Mouse (Mus musculus): ENCODE results near the gene Catspere2. TPM values are rescaled to one million over a fixed set of nuclear protein-coding genes. Genes with fewer than 3 reads are reported as not detected.

The Catspere2 gene
- polyA plus RNA-seq, 1 experiment from 2014 or later, result not detected

DNA sequence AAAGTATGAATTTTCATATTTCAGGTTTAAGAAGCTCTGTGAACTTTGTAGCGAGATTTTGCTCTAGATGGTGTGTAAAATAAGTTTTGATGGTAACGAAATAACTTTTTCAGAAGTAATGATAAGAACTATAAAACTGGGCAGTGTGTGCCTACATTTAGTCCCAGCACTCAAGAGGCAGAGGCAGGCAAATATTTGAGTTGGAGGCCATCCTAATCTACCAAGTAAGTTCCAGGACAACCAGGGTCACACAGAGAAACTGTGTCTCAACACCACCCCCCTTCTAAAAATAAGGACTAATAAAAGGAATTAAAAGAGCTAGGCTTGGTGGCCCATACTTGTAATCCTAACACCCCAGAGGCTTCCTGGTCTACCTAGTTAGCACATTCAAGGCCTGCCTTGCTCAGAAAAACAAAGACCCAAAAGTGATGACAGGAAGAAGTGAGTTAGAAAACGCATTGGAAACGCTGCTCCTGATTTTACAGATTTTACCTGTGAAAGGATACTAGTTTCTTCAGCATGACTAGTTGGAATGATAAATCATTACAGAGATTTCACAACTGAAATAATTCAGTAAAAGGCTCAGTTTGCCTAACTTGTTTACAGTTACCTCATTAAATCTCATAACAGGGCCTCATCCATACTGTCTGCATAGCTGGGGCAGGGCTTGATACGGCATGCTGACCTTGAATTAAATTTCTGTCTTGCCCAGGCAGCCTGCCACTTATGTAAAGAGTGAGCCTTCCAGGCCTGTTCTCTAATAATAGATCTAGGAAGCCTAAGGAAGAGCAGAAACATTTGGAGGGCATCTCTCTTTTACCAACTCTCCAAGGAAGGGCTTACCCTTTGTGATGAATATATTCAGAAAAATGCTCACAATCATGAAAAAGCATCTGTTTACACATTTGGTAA is 236.2 kb downstream of the Catspere2 start:
- H3K9ac ChIP-seq, result no peak overlapping the region
- DNase-seq (no peak), ATAC-seq (ENCODE audit: low read depth) (no peak)
- no peak overlapping the region for H3K4me2 ChIP-seq
- H3K27ac ChIP-seq, result no peak overlapping the region
- no peaks in the 10 kb centered on the region for H3K27me3 ChIP-seq
- no peak overlapping the region for H3K4me3 ChIP-seq (replicated peaks)
- 74% methylated on average over 5 of the region's 5 CpGs for WGBS (ENCODE audit: insufficient replicate concordance)
- H3K9me3 ChIP-seq (replicated peaks), result peaks cover 1% of the 10 kb centered on the region; the same call in 1 of the 2 replicates
- peaks cover 6% of the 10 kb centered on the region; the same call in 1 of the 2 replicates for H3K36me3 ChIP-seq
- peaks cover 3% of the 10 kb centered on the region; the same call in 1 of the 2 replicates for H3K4me1 ChIP-seq (replicated peaks)

Other genes with a start within 250 kb of the Catspere2 start
- 19.1 and 25.4 TPM in 2 replicates for gene Adss, start 186.9 kb upstream of the Catspere2 start, polyA plus RNA-seq (2015; fragmentation: Nextera tagmentation; extraction: Ambion mirVana)
- 11.3 and 12.3 TPM in 2 replicates for gene Desi2, start 204.0 kb downstream of the Catspere2 start, polyA plus RNA-seq (2015; fragmentation: Nextera tagmentation; extraction: Ambion mirVana)

Measured in liver, embryonic 13.5 days (tissue).